Mouse (Mus musculus): ENCODE measurements around the gene Ghsr.
"Not testable (repeated sequence)": the region's sequence is repeated elsewhere in the genome, so short reads cannot be mapped to it uniquely, and the experiment has no call there.

Gene Ghsr

GRCm38 (mm10) chr3:27371276-27371621 lies at the start of gene Ghsr:
Ghsr (plus strand) TSS chr3:27371351.
- DNase-seq (ENCODE audit: inconsistent ontology term), result no peak

DNA sequence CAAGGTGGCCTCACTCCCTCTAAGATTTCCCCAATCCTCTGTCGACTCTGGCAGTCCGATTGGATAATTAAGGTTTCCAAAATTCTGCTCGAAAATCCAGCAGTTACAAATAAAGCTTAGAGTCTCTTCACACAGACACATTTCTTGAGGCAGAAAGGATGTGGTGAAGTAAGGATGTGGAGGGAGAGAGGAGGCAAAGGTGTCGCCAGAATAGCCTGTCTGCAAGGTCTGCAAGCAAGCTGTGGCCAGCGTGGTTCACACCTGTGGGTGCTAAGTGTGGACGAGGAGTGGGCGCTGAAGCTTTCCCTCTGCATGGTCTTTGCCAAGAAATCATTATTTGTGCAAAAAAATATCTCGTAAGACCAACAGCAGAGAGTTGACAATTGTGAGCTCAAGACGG lies 48.6 kb upstream of the Ghsr start:
- DNase-seq (ENCODE audit: inconsistent ontology term), result no peak

DNA sequence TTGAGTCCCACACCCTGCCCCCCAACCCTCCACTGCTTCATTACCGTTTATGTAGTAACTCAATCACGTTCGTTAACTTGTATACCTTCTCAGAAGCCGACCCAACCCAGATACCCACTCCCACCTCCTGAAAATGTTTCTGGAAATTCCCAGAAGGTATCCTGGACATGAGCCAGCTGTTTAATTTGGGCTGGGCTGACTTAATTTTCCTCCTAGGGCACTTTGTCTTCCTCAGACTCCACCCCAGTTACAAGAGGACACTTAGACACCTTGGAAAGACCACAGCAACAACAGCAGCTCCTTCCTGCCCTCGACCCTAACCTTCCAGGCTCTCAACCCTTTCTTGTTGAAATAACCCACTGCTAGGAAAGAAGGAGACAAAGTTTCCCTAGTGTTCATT lies 47.6 kb upstream of the Ghsr start:
- DNase-seq (ENCODE audit: inconsistent ontology term), result no peak

DNA sequence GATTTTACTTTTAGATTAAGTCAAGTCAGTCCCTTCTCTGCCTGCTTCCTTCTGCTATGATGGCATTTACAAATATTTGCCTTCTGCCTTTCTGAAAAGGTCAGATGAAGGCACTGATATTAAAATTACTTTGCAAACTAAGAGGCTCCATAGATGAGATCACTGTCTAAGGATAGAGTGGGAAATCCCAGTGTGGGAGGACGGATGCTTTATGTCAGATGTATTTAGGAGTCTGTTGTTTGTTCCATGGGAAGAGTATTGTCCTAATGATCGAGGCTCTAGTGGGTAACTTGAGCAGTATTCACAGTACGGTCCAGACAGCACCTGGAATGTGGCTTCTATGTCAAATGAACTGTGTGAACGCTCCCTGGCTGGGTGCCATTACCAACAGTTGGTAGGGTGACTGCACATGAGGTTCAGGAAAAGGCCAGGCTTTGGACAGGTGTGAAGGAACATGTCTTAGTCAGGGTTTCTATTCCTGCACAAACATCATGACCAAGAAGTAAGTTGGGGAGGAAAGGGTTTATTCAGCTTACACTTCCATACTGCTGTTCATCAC lies 44.4 kb upstream of the Ghsr start:
- peak; percentile 14 for DNase-seq (ENCODE audit: inconsistent ontology term)

GRCm38 (mm10) chr3:27330706-27331105 lies 40.4 kb upstream of the Ghsr start:
- no peak for DNase-seq (ENCODE audit: inconsistent ontology term)

GRCm38 (mm10) chr3:27338437-27338836 lies 32.7 kb upstream of the Ghsr start:
- DNase-seq (ENCODE audit: inconsistent ontology term), result peak; percentile 61

DNA sequence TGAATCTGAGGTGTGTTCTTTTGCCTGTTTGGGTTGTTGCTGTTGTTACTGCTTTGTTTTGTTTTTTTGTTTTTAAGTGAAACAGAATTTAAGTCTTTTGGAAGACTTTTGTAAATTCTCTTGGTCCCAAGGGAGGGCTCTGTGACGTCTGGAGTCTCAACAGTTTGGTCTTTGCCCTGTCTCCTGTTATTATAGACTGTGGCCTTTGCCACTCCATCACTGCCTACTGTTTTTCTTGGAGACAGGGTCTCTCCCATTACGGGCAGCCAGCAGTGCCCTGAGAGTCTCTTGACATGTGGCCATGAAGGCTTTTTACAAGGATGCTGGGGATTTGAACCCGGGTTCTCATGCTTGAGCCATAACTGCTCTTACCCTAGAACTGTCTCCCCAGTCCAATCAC lies 32.3 kb upstream of the Ghsr start:
- DNase-seq (ENCODE audit: inconsistent ontology term), result no peak

DNA sequence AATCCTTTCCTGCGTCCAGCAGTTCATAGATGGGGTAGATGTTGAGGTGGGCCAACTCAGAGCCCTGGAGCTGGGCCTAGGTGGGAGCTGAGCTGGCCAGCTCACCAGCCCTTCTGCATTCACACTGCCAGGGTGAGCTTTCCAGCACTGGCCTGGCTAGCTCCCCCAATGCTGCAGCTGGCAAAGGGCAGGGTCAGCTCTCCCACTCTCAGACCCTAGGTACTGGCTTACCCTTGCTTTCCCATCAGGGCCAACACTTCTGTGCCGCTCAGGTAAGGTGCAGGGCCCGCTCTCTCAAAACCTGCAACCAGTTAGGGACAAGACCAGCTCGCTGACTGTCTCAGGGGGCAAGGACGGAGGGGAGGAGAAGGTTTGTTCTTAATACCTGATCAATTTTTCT lies 30.4 kb upstream of the Ghsr start:
- no peak for DNase-seq (ENCODE audit: inconsistent ontology term)

DNA sequence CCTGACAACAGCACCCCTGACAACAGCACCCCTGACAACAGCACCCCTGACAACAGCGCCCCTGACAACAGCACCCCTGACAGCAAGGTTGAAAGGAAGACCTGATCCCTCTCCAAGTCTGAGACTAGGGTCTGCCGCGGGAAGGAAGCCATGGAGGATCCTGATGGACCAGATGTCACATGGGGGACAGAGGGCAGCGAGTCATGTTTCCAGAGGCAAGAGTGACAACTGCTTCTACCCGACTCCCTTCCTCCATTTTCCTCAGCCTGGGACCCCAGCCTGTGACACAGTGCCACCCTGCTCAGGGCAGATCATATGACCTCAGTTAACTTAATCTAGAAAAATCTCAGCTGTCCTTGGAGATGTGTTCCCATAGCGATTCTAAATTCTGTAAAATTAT lies 28.7 kb upstream of the Ghsr start:
- no peak for DNase-seq (ENCODE audit: inconsistent ontology term)

DNA sequence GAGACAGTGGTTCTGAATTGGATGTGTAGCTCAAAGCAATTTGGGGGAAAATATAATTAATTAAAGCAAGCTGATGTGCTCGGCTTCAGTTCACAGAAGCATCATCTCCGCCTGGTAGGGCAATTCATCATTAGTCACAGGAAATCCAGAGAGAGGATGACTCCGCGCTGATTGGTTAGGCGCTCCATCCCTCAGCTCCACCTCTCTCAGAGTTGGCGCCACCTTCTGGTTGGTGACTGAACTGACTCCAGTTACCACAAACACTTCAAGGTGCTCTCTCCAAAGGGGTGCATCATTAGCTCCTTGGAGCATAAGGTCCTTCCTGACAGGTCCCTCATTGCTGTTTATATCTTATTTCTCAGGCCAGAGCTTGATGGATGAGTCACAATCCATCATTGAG lies 25.6 kb upstream of the Ghsr start:
- peak; percentile 12 for DNase-seq (ENCODE audit: inconsistent ontology term)

DNA sequence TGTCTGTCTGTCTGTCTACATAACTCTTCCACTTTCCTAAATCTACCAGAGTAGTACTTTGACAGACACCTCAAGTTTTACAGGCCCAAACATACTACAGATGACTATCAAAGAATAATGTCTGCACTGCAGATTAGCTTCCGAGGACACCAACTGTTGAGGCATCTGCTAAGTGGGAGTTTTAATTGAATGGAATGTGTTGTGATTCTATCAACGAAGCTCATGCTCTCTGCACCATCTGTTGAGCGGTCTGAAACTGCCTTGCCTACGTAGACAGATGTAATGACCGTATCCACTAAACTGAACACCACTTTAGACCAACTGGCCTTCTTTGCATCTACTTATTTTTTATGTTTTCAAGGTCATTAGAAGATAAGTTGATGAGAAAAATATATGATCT lies 22.7 kb upstream of the Ghsr start:
- DNase-seq (ENCODE audit: inconsistent ontology term), result peak; percentile 27

DNA sequence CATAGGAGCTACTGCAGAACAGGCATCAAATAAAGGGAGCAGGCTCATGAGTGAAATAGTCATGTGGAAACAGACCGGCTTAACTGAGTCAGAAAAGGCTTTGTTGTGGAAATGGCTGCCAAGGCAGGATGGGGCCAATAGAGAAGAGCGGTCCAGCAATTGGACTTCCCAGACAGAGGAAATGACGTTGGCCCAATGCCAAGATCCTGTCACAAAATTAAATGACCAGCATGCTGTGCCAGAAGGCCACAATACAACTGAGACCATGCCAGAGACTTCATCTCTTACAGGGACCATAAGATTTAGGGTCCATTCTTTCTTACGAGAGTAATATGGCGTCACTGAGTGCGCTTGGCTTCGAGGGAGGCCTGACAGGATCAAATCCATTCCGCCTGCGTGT lies 20.0 kb upstream of the Ghsr start:
- no peak for DNase-seq (ENCODE audit: inconsistent ontology term)

GRCm38 (mm10) chr3:27359100-27359720 lies 11.9 kb upstream of the Ghsr start:
- no peak for DNase-seq (ENCODE audit: inconsistent ontology term)

DNA sequence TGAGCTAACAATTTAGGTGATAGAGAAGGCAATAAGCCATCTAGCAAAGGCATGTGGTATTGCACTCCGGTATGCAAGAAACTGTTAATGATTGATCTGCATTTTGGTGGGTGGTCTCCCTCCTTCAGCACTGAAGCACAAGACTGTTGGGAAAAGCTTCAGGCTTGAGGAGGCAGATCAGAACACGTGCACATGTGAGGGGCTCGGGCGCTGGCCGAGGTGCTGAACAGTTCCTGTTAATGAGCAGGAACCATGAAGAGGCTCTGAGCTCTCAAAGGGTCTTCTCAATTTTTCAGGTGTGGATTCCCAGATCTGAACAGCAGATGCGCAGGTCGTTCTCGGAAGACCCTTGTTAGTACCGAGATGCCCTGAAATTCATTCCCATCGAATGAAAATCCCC lies 1.0 kb upstream of the Ghsr start:
- peak; percentile 48 for DNase-seq (ENCODE audit: inconsistent ontology term)

DNA sequence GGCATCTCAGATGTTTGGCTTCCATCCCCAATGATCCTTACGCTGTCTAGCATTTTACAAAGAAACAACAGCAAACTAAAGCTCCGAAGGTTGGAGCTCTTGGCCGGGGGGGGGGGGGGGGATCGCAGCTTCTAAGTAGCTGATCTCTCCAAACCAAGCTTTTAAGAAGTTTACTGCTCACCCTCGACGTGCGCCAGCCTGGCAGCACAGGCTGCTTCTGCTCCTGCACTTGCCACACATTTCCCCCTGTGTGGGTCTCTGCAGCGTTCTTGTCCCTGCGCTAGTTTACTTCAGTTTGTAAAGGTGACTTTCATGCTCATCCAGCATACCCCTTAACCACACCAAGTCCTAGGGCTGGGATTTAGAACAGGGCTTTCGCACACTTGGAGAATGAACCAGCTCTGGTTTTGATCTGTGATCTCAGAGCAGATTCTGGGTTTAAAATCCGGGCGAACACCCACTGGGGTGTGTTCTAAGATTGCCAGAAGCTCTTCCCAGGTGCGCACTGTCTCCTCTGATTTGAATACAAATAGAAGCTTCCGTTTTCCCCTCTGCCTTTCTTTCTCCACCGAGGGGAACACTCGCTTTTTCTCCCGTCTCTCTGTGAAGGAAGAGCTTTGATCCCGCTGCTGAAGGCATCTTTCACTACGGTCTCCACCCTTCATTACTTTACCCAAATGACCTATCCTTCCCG lies 422 bp upstream of the Ghsr start:
- no peak for DNase-seq (ENCODE audit: inconsistent ontology term)

- no peak for DNase-seq (ENCODE audit: inconsistent ontology term)
Measured at GRCm38 (mm10) chr3:27371725-27372650, 837 bp downstream of the Ghsr start.

DNA sequence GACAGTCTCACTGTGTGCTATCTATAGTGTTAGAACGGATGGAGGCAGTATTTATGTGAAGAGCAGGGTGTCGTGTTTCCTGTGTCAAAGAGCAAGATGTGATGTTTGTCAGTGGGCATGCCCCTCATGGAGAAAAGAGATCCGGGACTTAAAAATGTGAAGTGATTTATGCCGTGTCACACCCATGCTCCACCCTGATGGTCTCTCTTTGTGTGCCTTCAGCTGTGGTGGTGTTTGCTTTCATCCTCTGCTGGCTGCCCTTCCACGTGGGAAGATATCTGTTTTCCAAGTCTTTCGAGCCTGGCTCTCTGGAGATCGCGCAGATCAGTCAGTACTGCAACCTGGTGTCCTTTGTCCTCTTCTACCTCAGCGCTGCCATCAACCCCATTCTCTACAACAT lies 3.2 kb downstream of the Ghsr start:
- DNase-seq (ENCODE audit: inconsistent ontology term), result no peak

DNA sequence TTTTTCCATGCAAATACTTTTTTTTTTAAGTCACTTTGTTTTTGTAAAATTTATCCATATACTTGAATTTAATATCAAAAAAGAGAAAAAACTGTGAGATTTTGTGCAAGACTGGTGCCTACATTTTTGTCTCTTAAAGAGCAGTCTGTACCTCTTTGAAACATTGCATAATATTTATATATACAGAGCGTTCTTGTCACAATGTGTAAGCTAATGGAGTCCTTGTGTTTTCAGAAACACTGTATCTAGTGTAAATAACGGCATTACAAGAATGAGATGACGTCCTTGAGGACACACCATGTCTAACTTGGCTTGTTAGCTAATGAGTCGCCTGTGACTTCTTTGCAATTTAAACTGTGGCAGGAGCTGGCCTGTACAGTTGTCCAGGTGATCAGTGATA lies 6.8 kb downstream of the Ghsr start:
- no peak for DNase-seq (ENCODE audit: inconsistent ontology term)

DNA sequence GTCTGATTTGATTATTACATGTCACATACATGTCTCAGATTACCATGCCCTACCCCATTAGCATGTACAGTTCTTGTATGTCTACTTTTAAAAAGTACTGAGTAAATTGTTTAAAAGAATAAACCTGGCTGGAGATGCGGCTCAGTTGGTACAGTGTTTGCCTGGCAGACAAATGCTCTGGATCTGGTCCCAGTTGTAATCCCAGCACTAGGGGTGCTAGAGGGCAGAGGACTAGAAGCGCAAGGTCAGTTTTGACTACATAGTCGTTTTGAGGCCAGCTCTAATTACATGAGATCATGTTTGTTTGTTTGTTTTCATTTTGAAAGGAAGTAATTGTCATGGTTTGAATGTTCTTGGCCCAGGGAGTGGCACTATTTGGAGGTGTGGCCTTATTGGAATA lies 13.7 kb downstream of the Ghsr start:
- DNase-seq (ENCODE audit: inconsistent ontology term), result no peak

DNA sequence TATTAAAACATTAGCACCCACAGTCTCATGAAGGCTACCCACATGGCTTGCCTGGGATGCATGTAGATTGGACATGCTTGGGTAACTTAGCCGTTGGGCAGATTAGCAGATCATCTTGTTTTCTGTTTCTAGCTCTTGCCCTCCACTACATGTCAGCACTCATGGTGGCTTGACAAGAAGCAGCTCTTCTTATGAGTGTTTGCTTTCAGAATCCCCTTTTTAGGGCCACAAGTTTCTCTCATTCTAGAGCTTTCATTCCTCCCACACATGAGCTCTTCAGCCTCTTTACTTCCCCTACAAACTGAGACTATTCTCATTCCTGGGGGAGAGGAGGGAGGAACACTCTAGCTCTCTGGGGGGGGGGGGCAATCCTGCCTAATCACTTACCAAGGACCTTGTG lies 18.8 kb downstream of the Ghsr start:
- DNase-seq (ENCODE audit: inconsistent ontology term), result no peak

DNA sequence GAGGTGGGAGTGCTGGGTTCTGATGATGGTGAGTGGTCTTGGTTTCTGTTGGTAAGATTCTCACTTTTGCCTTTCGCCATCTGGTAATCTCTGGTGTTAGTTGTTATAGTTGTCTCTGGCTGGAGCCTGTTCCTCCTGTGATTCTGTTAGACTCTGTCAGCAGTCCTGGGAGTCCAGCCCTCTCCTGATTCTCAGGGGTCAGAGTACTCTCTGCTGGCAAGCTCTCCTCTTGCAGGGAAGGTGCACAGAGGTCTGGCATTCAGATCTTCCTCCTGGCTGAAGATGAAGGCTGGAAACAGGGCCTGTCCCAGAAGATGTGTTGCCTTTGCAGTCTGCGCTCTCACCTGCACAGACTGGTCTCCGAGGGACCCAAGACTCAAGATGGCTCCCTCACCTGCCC lies 29.8 kb downstream of the Ghsr start:
- not testable (repeated sequence) for DNase-seq (ENCODE audit: inconsistent ontology term)

GRCm38 (mm10) chr3:27406440-27406839 lies 35.3 kb downstream of the Ghsr start:
- DNase-seq (ENCODE audit: inconsistent ontology term), result no peak

DNA sequence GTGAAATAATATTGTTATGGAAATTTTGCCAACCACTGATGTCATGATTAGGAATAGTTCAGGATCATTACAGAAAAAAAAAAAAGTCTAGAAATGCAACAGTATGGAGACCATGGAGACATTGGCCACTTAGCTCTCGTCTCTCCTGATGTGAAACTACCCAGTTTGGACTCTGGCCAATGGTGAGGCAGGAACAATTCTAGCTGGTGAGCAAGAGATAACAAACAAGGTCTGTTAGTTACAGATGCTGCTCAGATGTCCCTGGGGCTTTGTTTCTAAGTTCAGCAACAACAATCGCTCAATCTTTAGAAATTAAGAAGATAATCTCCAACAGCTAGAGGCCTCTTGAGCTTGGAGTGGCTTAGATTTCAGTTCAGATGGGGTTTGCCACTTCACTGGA lies 37.4 kb downstream of the Ghsr start:
- DNase-seq (ENCODE audit: inconsistent ontology term), result no peak
